Mouse (Mus musculus) duodenum, adult 2 months (tissue): ENCODE data around the gene Tlnrd1. TPM values are rescaled to one million over a fixed set of nuclear protein-coding genes. Genes with fewer than 3 reads are reported as not detected.

ENCODE experiments used
- polyA plus RNA-seq: library from polyadenylated mRNA; depleted of rRNA; stranded (reverse); fragments of >200 nt; gene quantifications from 2 replicates; pipeline ENCODE4 v1.2.3, GENCODE M21; 2012; ENCODE audit warnings: low replicate concordance; rRNA removed

Tlnrd1 gene
- polyA plus RNA-seq = 59.9 and 101 TPM in 2 replicates

GRCm38 (mm10) chr7:83884021-83884658, at the start of gene Tlnrd1, which contains the start of gene Mesd:
Gene Tlnrd1 (minus strand): TSS chr7:83884305.
Gene Mesd (plus strand): TSS chr7:83884466.

Other genes with a start within 250 kb of the Tlnrd1 start
- 2.0 and 3.5 TPM in 2 replicates for gene Il16, start 138.6 kb downstream of the Tlnrd1 start, polyA plus RNA-seq
- gene Cfap161, start 89.4 kb downstream of the Tlnrd1 start, polyA plus RNA-seq = not detected in 2 replicates
- gene Mesd, start 161 bp upstream of the Tlnrd1 start, polyA plus RNA-seq = 2.3 and 2.4 TPM in 2 replicates
- 0.28 and 0.34 TPM in 2 replicates for gene Cemip, start 202.2 kb upstream of the Tlnrd1 start, polyA plus RNA-seq